Mouse (Mus musculus) embryonic facial prominence, embryonic 10.5 days (tissue): Measurements from ENCODE around the gene Kyat3. TPM values are rescaled to one million over a fixed set of nuclear protein-coding genes. Genes with fewer than 3 reads are reported as not detected.
A peak's percentile ranks its signal among the peaks of the same experiment; 100 is the strongest.
"Not testable (repeated sequence)": the region's sequence is repeated elsewhere in the genome, so short reads cannot be mapped to it uniquely, and the experiment has no call there.

Experiments
- DNase-seq: peaks from one replicate; pipeline ENCODE4 v3.0.0-alpha.2; 2017; ENCODE audit warnings: low spot score
- H3K27ac ChIP-seq: fragments of 300-500 bp; sonication (generic); replicated peaks from 2 replicates; pipeline ENCODE4 v1.5.1; 2016; ENCODE audit warnings: mild to moderate bottlenecking
- H3K27me3 ChIP-seq: fragments of 300-500 bp; sonication (generic); replicated peaks from 2 replicates; pipeline ENCODE4 v1.6.1; 2016; ENCODE audit warnings: low read depth, mild to moderate bottlenecking; ENCODE audit not compliant: poor library complexity, severe bottlenecking
- H3K36me3 ChIP-seq: fragments of 300-500 bp; sonication (generic); replicated peaks from 2 replicates; pipeline ENCODE4 v1.6.1; 2016; ENCODE audit warnings: mild to moderate bottlenecking, moderate library complexity
- H3K4me1 ChIP-seq: fragments of 300-500 bp; sonication (generic); 2 replicates; pipeline ENCODE4 v1.6.1; 2016
- H3K4me3 ChIP-seq: fragments of 300-500 bp; sonication (generic); 2 replicates; pipeline ENCODE4 v1.5.1; 2016; ENCODE audit warnings: mild to moderate bottlenecking, moderate library complexity
- H3K9me3 ChIP-seq: fragments of 300-500 bp; sonication (generic); 2 replicates; pipeline ENCODE4 v1.6.1; 2016; ENCODE audit warnings: mild to moderate bottlenecking
- WGBS: fragments of 180-500 bp; shearing (Covaris S2); methylation state at CpG from one replicate; pipeline ENCODE4 v1.1.7; 2016; 5-methylcytosine and 5-hydroxymethylcytosine counted together
- polyA plus RNA-seq: library from polyadenylated mRNA; unstranded; fragments of >200 nt; fragmentation: Nextera tagmentation; extraction: Ambion mirVana; gene quantifications from 2 replicates; pipeline ENCODE4 v1.2.1, GENCODE M21; 2016

Kyat3 gene
- polyA plus RNA-seq: 11.8 and 14.1 TPM in 2 replicates

DNA sequence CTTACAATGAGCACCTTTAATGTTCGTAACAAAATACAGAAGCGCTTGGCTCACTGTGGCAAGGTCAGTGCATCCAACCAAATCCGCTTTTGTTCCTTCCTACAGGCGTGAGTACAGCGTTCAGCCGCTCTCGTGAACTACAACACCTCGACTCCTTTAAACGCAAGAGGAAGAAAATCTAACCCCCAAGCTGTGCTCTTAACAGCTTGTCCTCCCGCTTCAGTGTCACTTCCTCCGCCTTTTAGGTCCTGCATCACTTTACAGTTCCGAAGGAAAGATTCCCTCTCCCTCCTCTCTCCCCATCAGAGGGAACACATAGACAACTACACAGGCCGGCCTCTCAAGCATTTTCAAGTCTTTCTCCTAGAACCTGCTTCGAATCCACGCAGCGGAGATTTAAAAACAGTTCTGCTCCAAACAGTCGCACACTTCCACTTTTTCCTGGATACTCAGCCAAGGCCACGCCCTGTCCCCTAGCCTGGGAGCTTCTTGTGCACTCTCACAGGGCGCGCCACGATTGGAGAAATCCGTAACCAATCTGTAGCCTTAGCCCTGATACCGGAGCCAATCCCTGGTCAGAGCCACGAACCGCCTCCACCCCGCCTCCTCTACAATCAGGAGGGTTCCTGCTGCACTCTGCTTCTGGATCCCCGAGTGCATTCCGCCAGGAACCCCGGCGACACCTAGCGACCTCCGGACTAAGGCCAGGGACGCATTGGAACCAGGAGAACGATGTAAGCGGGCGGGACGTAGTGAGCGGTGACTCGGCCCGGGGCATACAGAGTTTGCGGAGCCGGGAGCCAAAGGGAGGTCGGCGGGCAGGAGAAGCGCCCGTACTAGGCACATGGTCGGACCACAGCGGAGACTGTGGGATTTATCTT is at the start of gene Kyat3:
TSS of gene Kyat3 (plus strand) at position 610 of the 881 bp plus-strand sequence.
- Histone ChIP-seq H3K27me3 (peaks cover 18% of the 10 kb centered on the region; the same call in 1 of the 2 replicates), H3K9me3 (0 out of 2 replicates have a peak, but pooled peaks cover 3% of the 10 kb centered on the region), H3K4me3 (peak within 1 kb of the TSS; percentile 72), H3K4me1 (peaks cover 16% of the 10 kb centered on the region), H3K27ac (peak within 1 kb of the TSS; percentile 83), H3K36me3 (no peaks in the 10 kb centered on the region)
- peak; percentile 94 for DNase-seq
- under 1% methylated on average over 48 of the region's 48 CpGs for WGBS

DNA sequence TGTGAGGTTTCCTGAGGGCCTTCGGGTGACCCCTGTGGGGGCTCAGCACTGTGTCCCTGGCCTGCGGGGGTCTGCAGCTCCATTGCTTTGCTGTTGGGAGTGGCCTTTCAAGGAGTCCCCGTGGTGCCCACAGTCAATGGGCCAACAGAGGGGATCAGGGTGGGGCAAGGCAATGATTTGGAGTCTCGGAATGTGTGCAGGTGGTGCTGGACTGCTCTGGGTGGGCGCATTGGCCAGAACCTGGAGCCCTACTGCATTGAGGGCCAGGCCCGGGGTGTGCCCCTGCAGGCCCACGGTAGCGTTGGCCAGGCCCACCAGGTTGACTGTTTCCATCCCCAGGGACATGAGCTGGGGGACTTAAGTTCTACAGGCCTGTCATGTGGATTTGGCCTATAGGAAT is 36.1 kb upstream of the Kyat3 start:
- 90% methylated on average over 8 of the region's 8 CpGs for WGBS
- H3K36me3 ChIP-seq: no peaks in the 10 kb centered on the region
- H3K9me3 ChIP-seq: peaks cover 9% of the 10 kb centered on the region; the same call in 1 of the 2 replicates
- H3K27ac ChIP-seq: no peak overlapping the region
- DNase-seq: no peak
- no peak overlapping the region for H3K4me3 ChIP-seq
- no peaks in the 10 kb centered on the region for H3K4me1 ChIP-seq
- H3K27me3 ChIP-seq: no peaks in the 10 kb centered on the region

DNA sequence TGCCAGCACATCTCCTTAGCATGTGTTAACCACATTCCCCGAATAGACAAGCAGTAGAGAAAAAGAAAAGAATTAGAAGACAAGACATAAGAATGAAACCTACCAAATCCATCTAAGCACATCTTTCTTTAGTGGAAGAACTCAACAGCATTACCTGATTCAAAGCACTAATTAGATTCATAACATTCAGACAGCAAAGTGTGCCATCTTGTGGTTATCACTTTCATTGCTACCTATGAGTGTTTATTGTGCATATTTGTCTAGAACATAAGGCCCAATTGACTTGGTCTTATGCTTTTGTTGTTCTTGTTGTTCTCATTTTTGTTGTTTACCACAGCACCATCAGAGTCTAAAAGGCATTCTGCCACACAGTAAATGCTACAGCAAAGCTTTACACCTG is 26.2 kb upstream of the Kyat3 start:
- Histone ChIP-seq H3K9me3 (no peaks in the 10 kb centered on the region), H3K4me3 (no peak overlapping the region), H3K36me3 (no peaks in the 10 kb centered on the region), H3K27me3 (no peaks in the 10 kb centered on the region), H3K4me1 (no peaks in the 10 kb centered on the region), H3K27ac (no peak overlapping the region)
- DNase-seq: no peak
- 76% methylated on average over 1 of the region's 1 CpGs for WGBS

DNA sequence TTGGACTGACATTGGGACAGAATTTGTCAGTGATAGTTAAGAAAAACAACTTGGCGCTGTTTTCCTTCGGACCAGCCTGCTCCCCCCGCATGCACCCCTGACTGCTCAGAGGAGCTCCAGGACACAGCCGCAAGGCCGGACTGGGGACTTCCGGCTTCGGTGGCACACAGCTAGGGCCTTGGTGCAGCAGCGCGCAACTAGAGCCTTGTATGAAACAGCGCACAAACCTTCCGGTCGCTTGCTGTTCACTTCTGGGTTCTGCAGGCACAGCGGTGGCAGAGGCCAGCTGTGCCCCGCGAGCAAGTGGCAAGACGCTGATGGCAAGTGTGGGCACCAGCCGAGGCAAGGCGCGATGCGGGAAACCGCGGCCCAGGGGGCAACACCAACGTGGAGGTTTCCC is 12.9 kb upstream of the Kyat3 start:
- peak overlapping the region; percentile 19 for H3K4me3 ChIP-seq
- no peaks in the 10 kb centered on the region for H3K27me3 ChIP-seq
- H3K9me3 ChIP-seq: peaks cover 15% of the 10 kb centered on the region; the same call in 1 of the 2 replicates
- no peaks in the 10 kb centered on the region for H3K36me3 ChIP-seq
- DNase-seq: no peak
- 69% methylated on average over 23 of the region's 23 CpGs for WGBS
- H3K4me1 ChIP-seq: peaks cover 4% of the 10 kb centered on the region; the same call in 1 of the 2 replicates
- H3K27ac ChIP-seq: no peak overlapping the region

DNA sequence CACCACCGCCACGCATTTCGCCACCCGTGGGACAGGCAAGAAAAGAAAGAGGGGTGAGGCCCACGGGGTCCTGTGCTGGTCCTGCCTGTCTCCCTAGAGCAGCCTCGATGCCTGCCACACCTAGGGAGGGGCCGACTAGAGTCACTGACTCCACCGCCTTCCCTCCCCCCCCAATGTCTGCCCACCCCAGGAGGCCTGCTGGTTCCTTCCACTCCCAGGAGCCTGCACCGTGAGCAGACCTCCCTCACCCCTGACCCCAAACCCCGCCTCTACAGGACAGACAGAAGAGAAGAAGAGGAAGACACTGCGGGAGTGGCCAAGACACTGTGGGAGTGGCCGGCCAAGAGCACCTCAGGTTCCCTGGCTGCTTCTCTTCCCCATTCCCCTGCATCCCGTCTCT is 12.5 kb upstream of the Kyat3 start:
- H3K4me1 ChIP-seq: peaks cover 4% of the 10 kb centered on the region; the same call in 1 of the 2 replicates
- no peaks in the 10 kb centered on the region for H3K36me3 ChIP-seq
- peak overlapping the region; percentile 19 for H3K4me3 ChIP-seq
- no peak for DNase-seq
- WGBS: 43% methylated on average over 13 of the region's 13 CpGs
- peaks cover 15% of the 10 kb centered on the region; the same call in 1 of the 2 replicates for H3K9me3 ChIP-seq
- H3K27ac ChIP-seq: no peak overlapping the region
- no peaks in the 10 kb centered on the region for H3K27me3 ChIP-seq

DNA sequence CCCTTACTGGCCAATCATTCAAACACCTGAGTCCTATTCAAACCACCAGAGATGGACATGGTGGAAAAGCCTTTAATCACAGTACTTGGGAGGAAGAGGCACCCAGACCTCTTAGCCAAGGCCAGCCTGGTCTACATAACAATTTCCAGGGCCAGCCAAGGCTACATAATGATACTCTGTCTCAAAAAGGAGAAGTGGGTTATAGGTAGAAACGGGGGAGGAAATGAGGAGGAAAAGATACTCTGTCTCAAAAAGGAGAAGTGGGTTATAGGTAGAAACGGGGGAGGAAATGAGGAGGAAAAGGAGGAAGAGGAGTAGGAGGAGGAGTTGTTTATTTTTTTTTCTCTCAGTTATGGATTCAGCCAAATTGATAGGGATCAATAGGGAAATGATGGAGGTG is 4.3 kb upstream of the Kyat3 start:
- peaks cover 11% of the 10 kb centered on the region for H3K4me1 ChIP-seq
- no peak overlapping the region for H3K27ac ChIP-seq
- no peaks in the 10 kb centered on the region for H3K36me3 ChIP-seq
- DNase-seq: no peak
- 78% methylated on average over 2 of the region's 2 CpGs for WGBS
- no peak overlapping the region for H3K4me3 ChIP-seq
- H3K9me3 ChIP-seq: no peaks in the 10 kb centered on the region
- H3K27me3 ChIP-seq: peaks cover 6% of the 10 kb centered on the region; the same call in 1 of the 2 replicates

DNA sequence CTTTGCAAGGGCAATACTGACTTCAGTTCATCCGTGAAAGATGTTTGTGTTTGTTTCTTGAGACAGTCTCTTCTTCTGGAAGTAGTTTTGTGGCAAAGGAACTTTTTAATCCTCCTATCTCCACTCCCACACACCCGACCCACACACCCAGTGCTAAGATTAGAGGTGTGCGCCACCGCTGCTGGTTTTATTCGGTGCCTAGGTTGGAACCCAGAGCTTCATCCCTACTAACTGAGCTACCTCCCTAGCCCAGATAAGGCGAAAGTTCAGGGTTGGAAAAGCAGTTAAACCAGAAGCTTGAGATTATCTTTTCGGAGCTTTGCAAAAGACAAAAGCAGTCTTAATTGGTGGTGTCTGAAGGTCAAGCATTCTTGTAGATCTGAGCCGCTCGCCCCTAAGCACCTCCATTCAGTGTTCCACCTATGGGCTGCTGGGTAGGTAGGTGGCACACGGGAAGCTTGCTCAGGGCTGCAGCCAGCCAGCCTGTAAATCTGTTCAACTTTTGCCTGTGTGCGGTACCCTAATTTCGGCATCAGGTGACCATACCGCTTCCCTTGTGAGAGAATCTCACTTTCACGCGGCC is 647 bp downstream of the Kyat3 start:
- 27% methylated on average over 15 of the region's 15 CpGs for WGBS
- Histone ChIP-seq H3K4me1 (peaks cover 16% of the 10 kb centered on the region), H3K9me3 (0 out of 2 replicates have a peak, but pooled peaks cover 3% of the 10 kb centered on the region), H3K36me3 (no peaks in the 10 kb centered on the region), H3K4me3 (peak overlapping the region; percentile 72), H3K27ac (peak overlapping the region; percentile 83), H3K27me3 (peaks cover 18% of the 10 kb centered on the region; the same call in 1 of the 2 replicates)
- DNase-seq: peak; percentile 15

DNA sequence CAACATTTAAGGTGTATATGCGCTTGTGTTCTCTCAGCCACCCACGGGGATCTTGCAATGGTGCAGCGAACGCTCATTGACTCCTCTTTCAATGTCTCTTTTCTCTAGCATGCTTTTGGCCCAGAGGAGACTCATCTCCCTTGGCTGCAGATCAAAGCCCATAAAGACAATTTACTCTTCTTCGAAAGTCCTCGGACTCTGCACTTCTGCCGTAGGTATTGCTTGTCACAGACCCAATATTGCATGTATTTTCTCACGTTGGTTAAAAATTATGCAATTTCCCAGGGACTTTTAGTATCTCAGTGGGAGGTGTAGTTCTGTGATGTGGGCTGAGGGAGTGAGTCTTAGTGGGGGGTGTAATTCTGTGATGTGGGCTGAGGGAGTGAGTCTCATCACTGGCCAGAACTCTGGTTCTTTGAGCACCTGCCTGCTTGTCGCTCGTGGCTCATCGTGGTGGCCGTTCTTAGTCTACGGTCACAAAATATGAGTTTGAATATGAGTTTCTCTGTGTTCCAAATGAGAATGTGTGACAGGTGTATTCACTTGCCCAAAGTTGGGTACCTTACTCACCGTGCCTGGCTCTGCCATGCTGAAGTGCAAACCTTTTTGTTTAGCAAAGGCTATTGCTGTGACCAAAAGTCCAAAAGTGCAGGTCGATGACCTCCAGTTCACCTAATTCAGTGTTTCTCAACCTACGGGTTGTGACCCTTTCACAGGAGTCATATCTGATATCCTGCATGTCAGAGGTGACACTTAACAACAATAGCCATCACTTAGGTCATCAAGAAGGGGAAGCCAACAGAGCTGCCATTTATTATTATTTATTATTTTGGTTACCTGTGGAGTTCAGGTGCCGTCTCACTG is 6.0 kb downstream of the Kyat3 start:
- no peak overlapping the region for H3K4me3 ChIP-seq

DNA sequence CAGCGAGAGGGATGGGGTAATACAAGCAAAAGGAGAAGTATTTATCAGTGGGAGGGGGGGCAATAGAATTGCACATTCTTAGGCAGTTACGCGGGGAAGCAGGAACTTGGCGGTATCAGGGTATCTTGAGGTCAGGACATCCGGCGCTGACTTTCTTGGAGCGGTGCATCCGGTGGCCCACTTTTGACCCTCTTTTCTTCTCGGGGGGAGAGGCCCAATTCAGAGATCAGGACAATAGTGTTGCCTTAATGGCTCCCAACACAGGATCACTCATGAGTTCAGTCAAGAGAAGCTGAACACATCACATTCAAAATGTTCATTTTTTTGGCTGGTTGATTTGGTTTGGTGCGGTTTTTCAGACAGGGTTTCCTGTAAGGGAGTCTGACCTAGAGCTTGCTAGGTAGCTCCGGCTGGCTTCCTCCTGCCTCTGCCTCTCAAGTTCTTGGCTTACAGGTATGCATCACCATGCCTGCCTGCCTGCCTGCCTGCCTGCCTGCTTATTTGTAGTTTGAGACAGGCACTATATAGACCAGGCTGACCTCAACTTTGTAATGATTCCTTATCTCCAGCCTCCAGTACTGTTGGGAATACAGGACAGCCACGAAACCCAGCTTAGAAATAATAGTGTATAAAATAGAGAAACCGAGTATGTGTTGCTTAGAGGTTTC is 7.5 kb downstream of the Kyat3 start:
- not testable (repeated sequence) for H3K4me3 ChIP-seq, H3K27me3 ChIP-seq, H3K36me3 ChIP-seq, DNase-seq, H3K4me1 ChIP-seq, H3K27ac ChIP-seq, H3K9me3 ChIP-seq
- WGBS: 80% methylated on average over 13 of the region's 13 CpGs

More for the DNA sequence above, 6.0 kb downstream of the Kyat3 start:
- WGBS: 92% methylated on average over 17 of the region's 17 CpGs
- peaks cover 10% of the 10 kb centered on the region; the same call in 1 of the 2 replicates for H3K27me3 ChIP-seq
- H3K4me1 ChIP-seq: peaks cover 1% of the 10 kb centered on the region; the same call in 1 of the 2 replicates
- no peaks in the 10 kb centered on the region for H3K36me3 ChIP-seq
- H3K9me3 ChIP-seq: 0 out of 2 replicates have a peak, but pooled peaks cover 3% of the 10 kb centered on the region
- H3K27ac ChIP-seq: no peak overlapping the region
- DNase-seq: no peak

DNA sequence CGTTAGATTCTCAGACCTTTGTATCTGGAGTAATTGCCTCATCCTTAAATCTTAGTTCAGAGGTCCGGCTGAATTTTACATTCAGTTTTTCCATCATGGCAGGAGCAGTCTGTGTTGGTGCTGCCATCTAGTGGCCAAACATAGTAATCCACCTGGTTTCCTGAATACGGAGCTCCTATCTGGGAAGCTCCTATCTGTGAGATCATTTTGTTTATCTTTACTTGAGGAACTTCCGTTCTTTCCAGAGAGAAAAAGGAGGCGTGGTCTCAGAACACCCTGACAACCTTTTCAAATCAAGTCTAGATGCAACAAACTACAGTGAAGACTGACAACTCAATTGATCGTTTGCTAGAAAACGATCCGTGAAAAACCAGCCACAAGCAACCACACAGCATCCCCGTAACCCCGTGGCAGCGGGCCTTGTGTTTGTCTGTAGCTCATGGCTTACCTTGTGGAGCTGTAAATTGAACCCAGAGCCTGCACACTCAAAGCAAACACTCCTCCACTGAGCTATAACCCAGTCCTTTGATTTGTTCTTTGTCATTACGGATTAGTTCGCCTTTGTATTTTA is 8.1 kb downstream of the Kyat3 start:
- H3K27me3 ChIP-seq: no peaks in the 10 kb centered on the region
- H3K36me3 ChIP-seq: peaks cover 4% of the 10 kb centered on the region; the same call in 1 of the 2 replicates
- H3K4me1 ChIP-seq: no peaks in the 10 kb centered on the region
- WGBS: 51% methylated on average over 13 of the region's 13 CpGs
- peak; percentile 66 for DNase-seq
- peaks cover 7% of the 10 kb centered on the region; the same call in 1 of the 2 replicates for H3K9me3 ChIP-seq
- no peak overlapping the region for H3K27ac ChIP-seq
- H3K4me3 ChIP-seq: no peak overlapping the region

DNA sequence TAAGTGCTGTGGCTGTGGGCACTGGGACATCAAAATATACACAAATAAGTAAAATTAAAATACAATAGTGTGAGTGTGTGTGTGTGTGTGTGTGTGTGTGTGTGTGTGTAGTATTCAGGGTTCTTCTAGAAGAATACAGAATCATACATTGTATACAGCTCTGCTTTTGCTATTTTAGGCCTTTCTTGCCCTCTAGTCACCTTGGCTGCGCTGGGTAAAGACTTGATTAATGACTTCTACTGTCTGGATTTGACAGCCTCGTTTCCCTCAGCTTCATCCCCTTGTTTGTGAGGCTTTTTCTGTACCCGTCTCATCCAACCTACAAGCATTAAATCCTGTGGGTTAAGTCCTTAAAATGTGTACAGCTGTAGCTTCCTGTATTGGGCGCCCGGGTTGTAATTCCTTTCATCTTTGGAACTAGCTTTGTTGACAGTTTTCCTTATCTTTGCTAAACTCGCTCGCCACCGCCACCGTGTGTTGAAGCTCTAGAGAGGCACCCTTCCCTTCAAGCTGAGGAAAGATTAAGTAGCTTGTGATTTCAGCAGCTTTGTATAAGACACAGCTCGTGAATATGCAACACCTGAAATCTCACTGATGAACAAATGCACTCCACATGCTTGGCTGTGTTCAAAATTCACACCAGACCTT is 9.6 kb downstream of the Kyat3 start:
- Histone ChIP-seq H3K4me1 (no peaks in the 10 kb centered on the region), H3K9me3 (peaks cover 8% of the 10 kb centered on the region; the same call in 1 of the 2 replicates), H3K36me3 (peaks cover 15% of the 10 kb centered on the region), H3K27ac (no peak overlapping the region), H3K27me3 (no peaks in the 10 kb centered on the region), H3K4me3 (no peak overlapping the region)
- WGBS: 31% methylated on average over 10 of the region's 10 CpGs
- DNase-seq: peak; percentile 51
